Mouse (Mus musculus): ENCODE data around the gene Edem3. TPM values are rescaled to one million over a fixed set of nuclear protein-coding genes. Genes with fewer than 3 reads are reported as not detected.
A peak's percentile ranks its signal among the peaks of the same experiment; 100 is the strongest.

The Edem3 gene
- polyA plus RNA-seq, 1 experiment from 2014 or later, result 9.8 TPM

DNA sequence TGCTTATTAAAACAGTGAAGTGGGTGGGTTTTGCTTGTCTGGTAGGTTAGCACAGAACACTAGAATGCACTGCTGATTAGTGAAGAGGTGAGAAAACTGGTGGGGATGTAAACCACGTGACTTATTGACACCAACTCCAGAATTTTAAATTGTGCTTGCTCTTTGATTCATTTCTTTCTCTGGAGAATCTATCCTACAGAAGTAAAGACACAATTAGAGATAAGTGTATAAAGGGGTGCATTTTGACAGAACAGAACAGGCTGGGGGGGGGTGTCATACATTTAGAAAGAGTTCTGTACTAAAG lies 1.2 kb downstream of the Edem3 start:
- ATAC-seq (replicated peaks; ENCODE audit: extremely low read depth, insufficient read depth, low FRiP score), result no peak
- H3K4me1 ChIP-seq (ENCODE audit: control insufficient read depth, insufficient read depth, low read length), result peaks cover 17% of the 10 kb centered on the region
- peak overlapping the region; percentile 89 for H3K9ac ChIP-seq (ENCODE audit: low read length)
- peak overlapping the region; percentile 84 for H3K4me3 ChIP-seq (ENCODE audit: low read length)
- 15% methylated on average over 1 of the region's 1 CpGs for WGBS
- H3K4me2 ChIP-seq (ENCODE audit: low read depth, low read length), result peak overlapping the region; percentile 89
- no peaks in the 10 kb centered on the region for H3K27me3 ChIP-seq (ENCODE audit: control insufficient read depth, insufficient read depth, low read length)
- no peaks in the 10 kb centered on the region for H3K9me3 ChIP-seq (replicated peaks; ENCODE audit: control insufficient read depth, low read length)
- no peak overlapping the region for H3K27ac ChIP-seq (ENCODE audit: low read length)
- peaks cover 9% of the 10 kb centered on the region for H3K36me3 ChIP-seq (ENCODE audit: control insufficient read depth, insufficient read depth)

DNA sequence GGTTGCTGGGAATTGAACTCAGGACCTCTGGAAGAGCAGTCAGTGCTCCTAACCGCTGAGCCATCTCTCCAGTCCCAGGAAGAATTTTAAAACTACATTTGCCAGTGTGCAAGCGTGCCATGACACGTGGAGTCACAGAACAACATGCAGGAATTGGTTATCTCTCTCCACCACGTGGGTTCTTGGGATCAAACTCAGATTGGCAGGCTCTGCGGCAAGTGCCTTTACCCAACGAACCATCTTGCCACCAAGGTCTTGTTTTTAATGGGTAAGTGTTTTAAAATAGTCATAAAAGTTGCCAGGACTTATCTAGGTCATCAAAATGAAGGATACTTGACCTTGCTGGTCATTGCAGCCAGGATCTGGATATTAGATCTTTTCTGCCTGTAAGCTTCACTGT lies 3.1 kb downstream of the Edem3 start:
- H3K27ac ChIP-seq (ENCODE audit: low read length), result no peak overlapping the region
- peaks cover 18% of the 10 kb centered on the region for H3K4me1 ChIP-seq (ENCODE audit: control insufficient read depth, insufficient read depth, low read length)
- ATAC-seq (replicated peaks; ENCODE audit: extremely low read depth, insufficient read depth, low FRiP score), result no peak
- H3K9ac ChIP-seq (ENCODE audit: low read length), result no peak overlapping the region
- no peaks in the 10 kb centered on the region for H3K9me3 ChIP-seq (replicated peaks; ENCODE audit: control insufficient read depth, low read length)
- 87% methylated on average over 6 of the region's 6 CpGs for WGBS
- H3K27me3 ChIP-seq (ENCODE audit: control insufficient read depth, insufficient read depth, low read length), result no peaks in the 10 kb centered on the region
- H3K36me3 ChIP-seq (ENCODE audit: control insufficient read depth, insufficient read depth), result peaks cover 17% of the 10 kb centered on the region
- H3K4me3 ChIP-seq (ENCODE audit: low read length), result no peak overlapping the region
- H3K4me2 ChIP-seq (ENCODE audit: low read depth, low read length), result no peak overlapping the region

DNA sequence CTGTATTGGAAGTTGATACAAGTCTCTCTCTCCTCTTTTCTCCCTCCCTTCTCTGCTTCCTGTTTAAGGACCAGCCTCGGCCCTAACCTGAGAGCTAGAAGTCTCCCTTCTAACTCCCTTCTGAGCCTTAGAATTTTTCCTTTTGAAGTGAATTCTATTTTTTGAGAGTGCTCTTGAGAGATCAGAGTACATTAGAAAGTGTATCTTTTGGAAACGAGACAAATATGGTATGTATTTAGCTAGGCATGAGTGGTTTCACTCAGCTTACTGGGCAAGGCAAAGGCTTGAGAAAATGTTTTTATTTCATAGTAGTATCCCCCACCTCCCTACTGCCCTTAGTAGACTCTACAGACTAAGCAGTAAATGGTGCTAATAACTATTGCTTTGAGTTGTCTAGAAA lies 3.8 kb downstream of the Edem3 start:
- Histone ChIP-seq H3K4me1 (ENCODE audit: control insufficient read depth, insufficient read depth, low read length) (peaks cover 19% of the 10 kb centered on the region), H3K36me3 (ENCODE audit: control insufficient read depth, insufficient read depth) (peaks cover 17% of the 10 kb centered on the region), H3K27me3 (ENCODE audit: control insufficient read depth, insufficient read depth, low read length) (no peaks in the 10 kb centered on the region), H3K9me3 (replicated peaks; ENCODE audit: control insufficient read depth, low read length) (no peaks in the 10 kb centered on the region), H3K4me3 (ENCODE audit: low read length) (no peak overlapping the region), H3K4me2 (ENCODE audit: low read depth, low read length) (no peak overlapping the region), H3K9ac (ENCODE audit: low read length) (no peak overlapping the region), H3K27ac (ENCODE audit: low read length) (no peak overlapping the region)
- no peak for ATAC-seq (replicated peaks; ENCODE audit: extremely low read depth, insufficient read depth, low FRiP score)
- 68% methylated on average over 2 of the region's 2 CpGs for WGBS

DNA sequence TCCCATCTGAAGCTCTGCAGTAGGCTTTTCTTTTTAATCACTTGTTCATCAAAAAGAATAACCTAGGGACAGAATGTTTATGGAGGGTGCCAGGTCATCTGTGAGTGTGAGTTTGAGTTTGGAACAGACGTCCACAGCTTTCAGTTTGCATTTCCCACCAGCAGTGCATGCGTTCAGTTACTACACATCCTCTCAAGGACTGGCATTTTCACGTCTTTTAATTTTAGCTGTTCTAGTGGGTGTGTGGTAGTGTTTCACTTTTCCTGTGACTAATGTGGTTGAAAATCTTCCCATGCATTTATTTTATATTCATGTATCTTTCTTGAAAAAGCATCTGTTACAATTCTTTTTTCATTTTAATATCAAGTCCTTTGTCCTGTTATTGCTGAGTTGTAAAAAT lies 9.1 kb downstream of the Edem3 start:
- Histone ChIP-seq H3K4me1 (ENCODE audit: control insufficient read depth, insufficient read depth, low read length) (peaks cover 7% of the 10 kb centered on the region), H3K27ac (ENCODE audit: low read length) (no peak overlapping the region), H3K9ac (ENCODE audit: low read length) (no peak overlapping the region), H3K9me3 (replicated peaks; ENCODE audit: control insufficient read depth, low read length) (no peaks in the 10 kb centered on the region), H3K4me3 (ENCODE audit: low read length) (no peak overlapping the region), H3K36me3 (ENCODE audit: control insufficient read depth, insufficient read depth) (peaks cover 17% of the 10 kb centered on the region), H3K4me2 (ENCODE audit: low read depth, low read length) (no peak overlapping the region), H3K27me3 (ENCODE audit: control insufficient read depth, insufficient read depth, low read length) (no peaks in the 10 kb centered on the region)
- ATAC-seq (replicated peaks; ENCODE audit: extremely low read depth, insufficient read depth, low FRiP score), result no peak
- WGBS, result 58% methylated on average over 3 of the region's 3 CpGs

DNA sequence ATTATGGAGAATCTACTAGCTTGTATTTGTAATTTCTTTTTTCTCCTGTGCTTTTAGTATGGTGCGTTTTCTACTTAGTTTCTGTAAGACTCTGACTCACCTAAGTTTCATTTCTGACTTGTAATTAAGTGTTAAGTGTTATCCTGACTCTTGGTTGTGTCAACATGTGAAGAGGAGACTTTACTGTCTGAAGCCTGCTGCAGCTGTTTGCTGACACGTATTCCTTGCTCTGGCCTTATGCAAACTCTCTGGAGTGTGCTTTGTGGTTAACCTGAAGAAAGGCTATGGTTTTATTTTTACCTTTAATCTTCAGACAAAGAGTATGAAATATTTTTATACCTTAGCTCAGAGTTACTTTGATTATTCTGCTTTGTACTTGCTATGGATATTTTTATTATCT lies 11.0 kb downstream of the Edem3 start:
- WGBS, result 68% methylated on average over 2 of the region's 2 CpGs
- H3K27me3 ChIP-seq (ENCODE audit: control insufficient read depth, insufficient read depth, low read length), result no peaks in the 10 kb centered on the region
- H3K9me3 ChIP-seq (replicated peaks; ENCODE audit: control insufficient read depth, low read length), result no peaks in the 10 kb centered on the region
- peaks cover 7% of the 10 kb centered on the region for H3K4me1 ChIP-seq (ENCODE audit: control insufficient read depth, insufficient read depth, low read length)
- H3K36me3 ChIP-seq (ENCODE audit: control insufficient read depth, insufficient read depth), result peaks cover 16% of the 10 kb centered on the region
- H3K9ac ChIP-seq (ENCODE audit: low read length), result no peak overlapping the region
- no peak overlapping the region for H3K4me2 ChIP-seq (ENCODE audit: low read depth, low read length)
- H3K4me3 ChIP-seq (ENCODE audit: low read length), result no peak overlapping the region
- no peak for ATAC-seq (replicated peaks; ENCODE audit: extremely low read depth, insufficient read depth, low FRiP score)
- H3K27ac ChIP-seq (ENCODE audit: low read length), result no peak overlapping the region

DNA sequence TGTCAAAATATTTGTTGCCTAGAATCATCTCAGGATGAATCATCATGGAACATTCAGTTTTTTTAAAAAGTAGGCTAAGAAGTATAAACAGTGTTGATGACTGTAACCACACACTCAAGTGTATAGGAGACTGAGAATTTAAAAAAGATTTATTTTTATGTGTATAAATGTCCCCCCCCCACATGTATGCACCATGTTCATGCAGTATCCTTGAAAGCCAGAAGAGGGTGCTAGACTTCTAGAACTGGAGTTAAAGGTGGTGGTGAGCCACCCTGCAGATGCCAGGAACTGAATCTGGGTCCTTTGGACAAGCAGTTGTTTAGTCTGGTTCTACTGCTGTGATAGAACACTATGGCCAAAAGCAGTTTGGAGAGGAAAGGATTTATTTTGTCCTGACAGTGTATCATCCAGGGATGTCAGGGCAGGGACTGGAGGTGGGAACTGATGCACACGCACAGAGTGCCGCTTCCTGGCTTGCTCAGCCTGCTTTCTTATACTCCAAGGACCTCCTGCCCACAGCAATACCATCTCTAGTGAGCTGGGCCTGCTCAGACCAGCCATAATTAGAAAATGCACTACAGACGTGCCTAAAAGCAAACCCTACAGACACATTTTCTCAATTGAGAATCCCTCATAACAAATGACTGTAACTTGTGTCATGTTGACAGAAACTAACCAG lies 11.9 kb downstream of the Edem3 start:
- H3K4me2 ChIP-seq (ENCODE audit: low read depth, low read length), result no peak overlapping the region
- peaks cover 7% of the 10 kb centered on the region for H3K4me1 ChIP-seq (ENCODE audit: control insufficient read depth, insufficient read depth, low read length)
- H3K9ac ChIP-seq (ENCODE audit: low read length), result no peak overlapping the region
- H3K27ac ChIP-seq (ENCODE audit: low read length), result no peak overlapping the region
- no peaks in the 10 kb centered on the region for H3K27me3 ChIP-seq (ENCODE audit: control insufficient read depth, insufficient read depth, low read length)
- H3K36me3 ChIP-seq (ENCODE audit: control insufficient read depth, insufficient read depth), result peaks cover 15% of the 10 kb centered on the region
- no peak for ATAC-seq (replicated peaks; ENCODE audit: extremely low read depth, insufficient read depth, low FRiP score)
- H3K9me3 ChIP-seq (replicated peaks; ENCODE audit: control insufficient read depth, low read length), result no peaks in the 10 kb centered on the region
- 89% methylated on average over 3 of the region's 3 CpGs for WGBS
- H3K4me3 ChIP-seq (ENCODE audit: low read length), result no peak overlapping the region

DNA sequence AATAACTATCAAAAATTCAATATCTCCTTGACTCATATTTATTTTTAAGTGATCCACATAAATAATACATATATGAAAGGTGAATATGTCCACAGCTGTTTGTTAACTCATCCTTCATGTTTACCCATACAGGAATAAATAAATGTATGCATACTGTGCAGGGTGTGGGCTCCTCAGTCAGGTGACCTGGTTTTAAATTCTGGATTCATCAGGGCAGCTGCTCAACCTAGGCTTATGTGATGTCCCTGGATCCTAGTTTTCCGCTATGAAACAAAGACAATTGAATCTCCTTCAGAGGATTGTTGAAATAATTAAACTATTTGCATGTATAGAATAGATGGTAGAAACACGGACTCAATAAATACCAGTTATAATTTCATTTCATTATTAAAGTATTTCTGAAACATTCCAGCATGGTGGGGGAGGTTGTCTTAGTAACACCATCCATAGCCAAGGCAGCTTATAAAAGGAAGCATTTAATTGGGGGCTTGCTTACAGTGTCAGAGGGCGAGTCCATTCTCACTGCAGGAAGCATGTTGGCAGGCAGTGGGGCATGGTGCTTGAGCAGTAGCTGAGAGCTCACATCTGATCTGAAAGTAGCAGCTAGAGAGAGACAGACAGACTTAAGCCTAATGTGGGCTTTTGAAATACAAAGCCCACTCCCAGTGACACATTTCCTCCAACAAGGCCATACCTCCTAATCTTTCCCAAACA lies 14.2 kb downstream of the Edem3 start:
- 91% methylated on average over 3 of the region's 3 CpGs for WGBS
- no peak overlapping the region for H3K4me2 ChIP-seq (ENCODE audit: low read depth, low read length)
- no peak overlapping the region for H3K9ac ChIP-seq (ENCODE audit: low read length)
- H3K4me1 ChIP-seq (ENCODE audit: control insufficient read depth, insufficient read depth, low read length), result no peaks in the 10 kb centered on the region
- no peaks in the 10 kb centered on the region for H3K27me3 ChIP-seq (ENCODE audit: control insufficient read depth, insufficient read depth, low read length)
- no peaks in the 10 kb centered on the region for H3K9me3 ChIP-seq (replicated peaks; ENCODE audit: control insufficient read depth, low read length)
- no peak for ATAC-seq (replicated peaks; ENCODE audit: extremely low read depth, insufficient read depth, low FRiP score)
- H3K4me3 ChIP-seq (ENCODE audit: low read length), result no peak overlapping the region
- H3K36me3 ChIP-seq (ENCODE audit: control insufficient read depth, insufficient read depth), result peaks cover 9% of the 10 kb centered on the region
- H3K27ac ChIP-seq (ENCODE audit: low read length), result no peak overlapping the region

DNA sequence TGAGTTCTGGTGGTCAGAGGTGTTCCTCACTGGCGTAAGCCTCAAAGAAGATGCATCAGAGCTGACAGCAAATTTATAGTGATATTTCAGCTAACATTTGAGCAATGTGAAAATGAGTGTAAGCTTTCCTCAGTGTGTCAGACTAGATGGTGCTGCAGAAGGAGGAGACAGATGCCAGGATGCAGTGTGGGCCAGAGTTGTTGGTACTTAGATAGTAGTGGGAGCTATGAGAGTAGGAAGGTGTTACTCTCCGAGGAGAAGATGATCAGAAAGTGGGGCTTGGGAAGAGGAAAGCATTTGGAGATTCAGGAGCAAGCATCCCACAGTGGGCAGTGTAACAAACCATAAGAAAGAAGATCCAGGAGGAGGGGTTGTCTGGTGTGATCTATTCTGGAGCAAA lies 22.4 kb downstream of the Edem3 start:
- no peak overlapping the region for H3K27ac ChIP-seq (ENCODE audit: low read length)
- peaks cover 28% of the 10 kb centered on the region for H3K36me3 ChIP-seq (ENCODE audit: control insufficient read depth, insufficient read depth)
- H3K4me2 ChIP-seq (ENCODE audit: low read depth, low read length), result no peak overlapping the region
- H3K9me3 ChIP-seq (replicated peaks; ENCODE audit: control insufficient read depth, low read length), result no peaks in the 10 kb centered on the region
- no peaks in the 10 kb centered on the region for H3K4me1 ChIP-seq (ENCODE audit: control insufficient read depth, insufficient read depth, low read length)
- H3K4me3 ChIP-seq (ENCODE audit: low read length), result no peak overlapping the region
- H3K9ac ChIP-seq (ENCODE audit: low read length), result no peak overlapping the region
- no peak for ATAC-seq (replicated peaks; ENCODE audit: extremely low read depth, insufficient read depth, low FRiP score)
- WGBS, result 84% methylated on average over 2 of the region's 2 CpGs
- H3K27me3 ChIP-seq (ENCODE audit: control insufficient read depth, insufficient read depth, low read length), result no peaks in the 10 kb centered on the region

DNA sequence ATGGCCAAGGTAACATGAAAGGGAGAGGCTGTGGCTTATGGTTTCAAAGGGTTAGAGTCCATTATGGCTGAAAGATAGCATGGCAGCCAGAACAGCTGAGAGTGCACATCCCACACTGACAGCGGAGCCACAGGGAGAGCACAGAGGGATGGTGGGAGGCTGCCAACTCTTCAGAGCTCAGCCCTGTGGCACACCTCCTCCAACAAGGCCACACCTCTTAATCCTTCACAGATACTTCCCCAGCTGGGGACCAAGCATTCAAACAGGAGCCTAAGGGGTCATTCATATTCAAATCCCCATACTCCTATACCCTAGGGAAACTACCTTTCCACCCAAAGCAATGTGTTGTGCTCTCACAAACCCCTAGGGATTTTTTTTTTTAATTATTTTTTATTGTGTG lies 23.4 kb downstream of the Edem3 start:
- 84% methylated on average over 1 of the region's 1 CpGs for WGBS
- no peak for ATAC-seq (replicated peaks; ENCODE audit: extremely low read depth, insufficient read depth, low FRiP score)
- H3K9ac ChIP-seq (ENCODE audit: low read length), result no peak overlapping the region

More for the DNA sequence above, 23.4 kb downstream of the Edem3 start:
- H3K36me3 ChIP-seq (ENCODE audit: control insufficient read depth, insufficient read depth), result peaks cover 28% of the 10 kb centered on the region
- H3K9me3 ChIP-seq (replicated peaks; ENCODE audit: control insufficient read depth, low read length), result no peaks in the 10 kb centered on the region
- H3K4me2 ChIP-seq (ENCODE audit: low read depth, low read length), result no peak overlapping the region
- no peaks in the 10 kb centered on the region for H3K27me3 ChIP-seq (ENCODE audit: control insufficient read depth, insufficient read depth, low read length)
- H3K4me1 ChIP-seq (ENCODE audit: control insufficient read depth, insufficient read depth, low read length), result no peaks in the 10 kb centered on the region
- no peak overlapping the region for H3K4me3 ChIP-seq (ENCODE audit: low read length)
- no peak overlapping the region for H3K27ac ChIP-seq (ENCODE audit: low read length)

All from heart, embryonic 16.5 days (tissue).